Comparison of ENCODE assay signal across 21 mouse cellular contexts in genomic region chr10:115356106-115356505, GRCm38 (mm10). TPM values are rescaled to one million over a fixed set of nuclear protein-coding genes. Genes with fewer than 3 reads are reported as not detected.
DNase-seq lines count a peak whose midpoint lies in the region; TF ChIP-seq lines count a peak whose summit lies in the region.
"Had no signal": no experiment of that assay in that cellular context is flagged by ENCODE, and none has a peak within 500 bp of the region (broad histone marks: within the 10 kb centered on the region; RNA-seq: fewer than 3 reads in every experiment).

No protein-coding gene starts in this region.

- no peak overlapping the region for H3K27ac ChIP-seq in kidney, adult 2 months (ENCODE audit: insufficient read depth, low read depth, low read length)
- H3K27ac ChIP-seq: embryonic facial prominence, embryonic 10.5 days; embryonic facial prominence, embryonic 12.5 days; forebrain, embryonic 13.5 days; forebrain, embryonic 15.5 days had no signal

- no peak overlapping the region for H3K4me3 ChIP-seq in kidney, adult 2 months (ENCODE audit: insufficient read depth, low read depth, low read length)
- H3K4me3 ChIP-seq: embryonic facial prominence, embryonic 10.5 days; embryonic facial prominence, embryonic 12.5 days; forebrain, embryonic 13.5 days; forebrain, embryonic 15.5 days had no signal

- DNase-seq in kidney, adult 2 months = peak; percentile 54
- no peak for DNase-seq in kidney, postnatal 10 days
- DNase-seq in kidney, postnatal 36 days = peak; percentile 14 to 31
- DNase-seq in kidney, adult 18-20 months = no peak
- peak; percentile 35 for DNase-seq in testis, postnatal 14 days (ENCODE audit: low spot score)
- no peak for DNase-seq in testis, postnatal 10 days (ENCODE audit: low spot score)
- DNase-seq: adrenal gland, adult 8-10 months; adrenal gland, postnatal 14 days; adrenal gland, postnatal 36 days; B cell, adult 2 months; cerebellum, adult 11-12 months; cerebellum, adult 2 months; cerebellum, adult 9-10 months; cerebellum, postnatal 10 days; cerebellum, postnatal 25 days had no signal

- no peaks in the 10 kb centered on the region for H3K27me3 ChIP-seq in kidney, adult 2 months (replicated peaks; ENCODE audit: control insufficient read depth, insufficient read depth, low read length)
- H3K27me3 ChIP-seq: CH12.LX; embryonic facial prominence, embryonic 12.5 days; forebrain, embryonic 13.5 days; forebrain, embryonic 15.5 days; Patski had no signal

- TF ChIP-seq CTCF in kidney, adult 2 months (conservative IDR thresholded peaks at IDR 0.05; ENCODE audit: insufficient read depth, insufficient read length, low read depth, low read length) = no peak

- H3K4me1 ChIP-seq in kidney, adult 2 months (ENCODE audit: control insufficient read depth, insufficient read depth, low read length) = peaks cover 5% of the 10 kb centered on the region; the same call in 1 of the 2 replicates

- WGBS in kidney, adult 2 months = 71% methylated on average over 6 of the region's 7 CpGs

- no peaks in the 10 kb centered on the region; the same call in 1 of the 2 replicates for H3K36me3 ChIP-seq in kidney, adult 2 months (ENCODE audit: control insufficient read depth, insufficient read depth, low read length)

- TF ChIP-seq POLR2A in kidney, adult 2 months (IDR thresholded peaks at IDR 0.05; ENCODE audit: low read depth, low read length) = no peak

RNA-seq across cellular contexts. Expression of gene Tmem19, which starts 6.2 kb away (rescaled TPM):
- polyA plus RNA-seq in kidney, adult 2 months (2012; rRNA removed) = 68.5 and 84.0 TPM in 2 replicates

RNA-seq across cellular contexts. Expression of gene Thap2, which starts 28.1 kb away (rescaled TPM):
- 7.4 and 7.6 TPM in 2 replicates for polyA plus RNA-seq in kidney, adult 2 months (2012; rRNA removed)

RNA-seq across cellular contexts. Expression of gene Zfc3h1, which starts 28.7 kb away (rescaled TPM):
- 15.5 and 18.4 TPM in 2 replicates for polyA plus RNA-seq in kidney, adult 2 months (2012; rRNA removed)

RNA-seq across cellular contexts. Expression of gene Rab21, which starts 40.7 kb away (rescaled TPM):
- polyA plus RNA-seq in kidney, adult 2 months (2012; rRNA removed) = 28.0 and 29.2 TPM in 2 replicates

Comparison
In these comparisons a context has a peak if more than half of its experiments do, and no peak if none do; other contexts are left out.
1. DNase-seq: peak in kidney, adult 2 months (single experiment), kidney, postnatal 36 days (2 of 2) and testis, postnatal 14 days (single experiment); none in kidney, postnatal 10 days (single experiment), kidney, adult 18-20 months (single experiment) and testis, postnatal 10 days (single experiment).